Mouse (Mus musculus) adrenal gland, adult 2 months (tissue): ENCODE data around the gene Gm19410. TPM values are rescaled to one million over a fixed set of nuclear protein-coding genes. Genes with fewer than 3 reads are reported as not detected.

Experiments
- DNase-seq: peaks from one replicate; pipeline ENCODE4 v3.0.0; 2021
- long read RNA-seq: library from polyadenylated mRNA; stranded (forward); transcript quantifications from one replicate; pipeline ENCODE4 v2.0.0, GENCODE M21; 2021
- microRNA-seq, 2 experiments: library from miRNA; unstranded; fragments of <30 nt; microRNA quantifications; one replicate each; pipeline ENCODE4 v1.2.0; 2021
- polyA plus RNA-seq: library from polyadenylated mRNA; depleted of rRNA; stranded (reverse); fragments of >200 nt; gene quantifications from 2 replicates; pipeline ENCODE4 v1.2.3, GENCODE M21; 2012; rRNA removed
- total RNA-seq, 2 experiments: library from RNA; stranded (reverse); gene quantifications; 2 replicates each; pipeline ENCODE4 v1.2.3; 2021

The Gm19410 gene
- total RNA-seq (not detected), polyA plus RNA-seq (not detected in 2 replicates)
- long read RNA-seq: 0 reads

DNA sequence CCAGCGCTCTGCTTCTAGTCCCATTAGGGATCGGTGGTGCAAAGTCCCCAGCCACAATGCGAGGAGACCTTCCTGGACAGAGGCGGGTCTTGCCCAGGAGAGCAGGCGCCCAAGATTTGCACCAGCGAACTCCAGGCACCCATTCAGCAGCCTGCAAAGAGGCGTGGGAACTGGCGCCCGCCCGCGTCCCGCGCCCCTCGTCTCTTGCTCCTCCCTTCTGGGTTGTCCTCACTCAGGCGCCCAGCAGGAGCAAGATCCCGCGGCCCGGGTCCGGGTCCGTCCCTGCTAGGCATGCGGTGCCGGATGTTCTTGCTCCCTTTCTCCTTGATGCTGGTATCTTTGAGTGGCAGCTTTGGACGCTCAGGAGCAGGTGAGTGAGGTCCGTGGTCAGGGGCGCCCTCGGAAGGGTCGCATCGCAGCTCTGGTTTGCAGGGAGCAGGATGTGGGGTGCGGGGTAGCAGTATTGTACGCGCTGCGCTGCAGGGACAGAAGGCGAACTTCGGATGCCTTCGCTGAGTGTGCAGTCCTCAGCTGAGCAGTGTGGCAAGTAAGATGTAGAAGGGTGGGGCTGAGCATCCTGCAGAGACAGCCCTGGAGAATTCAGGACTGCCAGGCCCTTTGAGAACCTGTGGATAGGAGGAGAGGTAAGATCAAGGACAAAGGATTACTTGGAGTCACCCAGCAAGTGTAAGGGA lies at the start of gene Gm19410:
Gm19410 (plus strand) TSS at position 292 of the 695 bp plus-strand sequence.
- DNase-seq: peak; percentile 5

GRCm38 (mm10) chr8:35730776-35731175 lies 34.8 kb upstream of the Gm19410 start:
- DNase-seq: no peak

GRCm38 (mm10) chr8:35735438-35735837 lies 30.2 kb upstream of the Gm19410 start:
- peak; percentile 33 for DNase-seq

GRCm38 (mm10) chr8:35756202-35756601 lies 9.4 kb upstream of the Gm19410 start:
- no peak for DNase-seq

DNA sequence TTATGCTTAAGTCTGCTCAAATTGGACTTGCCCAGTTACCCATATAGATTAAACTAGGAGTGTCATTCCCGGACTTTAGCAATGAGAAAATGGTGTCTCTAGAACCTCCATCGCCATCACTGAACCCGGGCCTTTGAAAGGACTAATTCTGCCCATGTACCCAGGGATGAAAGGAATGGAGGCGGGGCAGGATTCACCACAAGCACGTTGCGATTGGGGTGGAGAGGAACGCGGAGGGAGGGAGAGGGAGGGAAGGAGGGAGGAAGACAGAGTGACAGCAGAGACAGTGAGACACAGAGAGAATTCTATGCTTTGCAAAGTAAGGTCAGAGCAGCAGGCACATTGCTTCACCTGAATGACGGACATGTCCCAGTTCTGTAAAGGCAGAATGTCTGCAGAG lies 570 bp upstream of the Gm19410 start:
- no peak for DNase-seq

DNA sequence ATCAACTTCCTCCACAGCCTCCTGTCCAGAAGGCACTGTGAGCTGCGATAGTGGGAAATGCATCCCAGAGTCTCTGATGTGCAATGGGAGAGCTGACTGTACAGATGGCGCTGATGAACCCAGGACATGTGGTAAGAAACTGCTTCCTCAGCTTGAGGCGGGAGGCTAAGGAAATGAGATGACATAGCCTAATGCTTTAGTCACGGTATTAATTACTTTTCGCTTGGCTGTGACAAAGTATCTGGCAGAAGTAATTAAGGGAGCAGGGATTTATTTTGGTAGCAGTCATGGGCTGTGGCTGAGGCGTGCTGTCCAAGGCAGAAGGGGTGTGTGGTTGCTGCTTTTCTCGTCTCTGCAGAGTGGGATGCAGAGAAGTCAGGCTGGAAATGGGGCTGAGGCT lies 7.9 kb downstream of the Gm19410 start:
- DNase-seq: no peak

Small RNAs within 50 kb of the gene (microRNA-seq; reads per million reads assigned to microRNA genes)
- 0 reads per million in 2 experiments for gene Gm44474
